Mouse (Mus musculus) right cerebral cortex, postnatal 10 days (tissue): ENCODE measurements around the gene Pphln1.
A peak's percentile ranks its signal among the peaks of the same experiment; 100 is the strongest.

Experiments used
- DNase-seq, 2 experiments: peaks; one replicate each; pipeline ENCODE4 v3.0.0; 2021; ENCODE audit warnings: low spot score in 2 of 2

Gene Pphln1

DNA sequence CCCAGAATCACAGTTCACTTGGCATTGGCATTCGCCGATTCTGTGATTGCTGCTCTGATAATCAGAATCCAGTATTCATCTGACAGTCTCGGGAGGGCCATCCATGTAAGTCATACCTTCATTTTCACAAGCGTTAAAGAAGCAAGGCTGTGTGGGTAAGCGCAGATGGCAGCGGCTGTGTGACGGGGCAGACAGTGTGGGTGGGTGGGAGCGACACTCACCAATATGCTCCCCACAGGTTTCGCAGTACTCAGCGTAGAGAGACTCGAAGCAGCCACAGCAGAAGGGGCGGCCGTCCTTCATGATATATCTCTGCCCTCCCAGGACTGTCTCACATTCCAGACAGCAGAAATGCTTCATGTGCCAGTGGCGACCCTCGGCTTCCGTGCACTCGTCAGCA lies 106.7 kb downstream of the Pphln1 start:
- DNase-seq: no peak

DNA sequence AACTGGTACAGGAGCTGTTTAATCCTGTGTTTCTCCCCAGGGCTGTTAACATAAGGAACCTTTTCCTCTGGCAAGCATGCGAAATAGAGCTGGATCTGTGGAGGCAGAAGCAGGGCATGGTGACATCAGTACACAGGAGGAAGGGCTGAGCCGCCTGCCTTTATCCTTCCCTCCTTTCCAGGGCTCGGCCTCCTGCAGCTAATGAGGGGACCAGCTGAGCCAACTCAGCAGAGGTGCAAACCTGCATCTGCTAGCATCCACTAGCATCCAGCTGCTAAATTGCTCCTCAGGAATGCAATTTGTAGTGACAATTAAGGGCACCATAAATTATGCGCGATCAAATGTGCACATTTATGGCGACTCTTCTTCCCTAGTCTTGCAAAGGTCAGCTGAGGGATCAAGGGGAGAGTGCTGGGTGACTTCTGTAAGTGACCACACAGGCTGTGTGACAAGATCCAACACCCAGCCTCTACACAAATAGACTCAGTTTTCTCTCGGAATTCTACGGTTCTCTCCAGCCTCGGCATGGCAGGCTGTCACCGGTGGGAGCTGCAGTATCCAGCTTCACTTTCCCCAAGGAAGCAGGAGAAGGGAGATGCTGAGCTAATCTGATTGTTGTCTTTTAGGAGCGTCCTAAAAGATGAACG lies 112.7 kb downstream of the Pphln1 start:
- no peak for DNase-seq

DNA sequence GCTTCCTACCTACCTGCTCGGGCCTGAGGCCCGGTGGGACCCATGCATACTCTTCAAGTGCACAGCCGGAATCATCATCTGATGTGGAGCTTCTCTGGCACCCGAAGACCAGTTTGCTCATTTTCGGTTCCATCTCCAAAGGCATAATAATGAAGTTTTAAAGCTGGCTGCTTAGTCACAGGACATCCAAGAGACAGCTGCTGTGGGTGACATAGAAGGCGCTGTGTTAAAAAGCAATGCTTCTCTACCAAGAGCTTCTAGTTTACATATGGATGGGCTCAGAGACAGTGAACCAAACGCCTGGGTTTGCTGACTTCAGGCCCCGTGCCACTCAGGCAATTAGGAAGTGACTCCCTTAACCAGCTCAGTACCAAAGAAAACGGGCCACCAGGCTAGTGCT lies 114.3 kb downstream of the Pphln1 start:
- no peak for DNase-seq

DNA sequence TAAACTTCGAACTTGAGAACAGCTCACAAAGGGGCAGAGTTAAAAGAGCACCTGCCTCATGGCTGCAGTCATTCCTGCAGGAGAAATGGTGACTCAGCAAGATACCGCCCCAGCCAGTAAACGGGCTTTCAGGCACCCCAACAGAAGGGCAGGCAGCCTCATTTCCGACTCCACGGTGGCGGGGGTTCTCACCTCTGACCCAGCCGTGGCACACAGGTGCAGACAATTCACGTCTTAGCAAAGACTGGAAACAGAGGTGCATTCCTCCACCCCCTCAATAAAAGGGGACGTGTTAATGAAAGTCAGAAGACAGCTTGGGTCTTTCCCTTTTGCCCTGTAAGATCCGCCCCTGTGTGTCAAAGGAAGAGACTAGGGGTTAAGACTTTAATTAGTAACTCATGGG lies 115.8 kb downstream of the Pphln1 start:
- no peak for DNase-seq

DNA sequence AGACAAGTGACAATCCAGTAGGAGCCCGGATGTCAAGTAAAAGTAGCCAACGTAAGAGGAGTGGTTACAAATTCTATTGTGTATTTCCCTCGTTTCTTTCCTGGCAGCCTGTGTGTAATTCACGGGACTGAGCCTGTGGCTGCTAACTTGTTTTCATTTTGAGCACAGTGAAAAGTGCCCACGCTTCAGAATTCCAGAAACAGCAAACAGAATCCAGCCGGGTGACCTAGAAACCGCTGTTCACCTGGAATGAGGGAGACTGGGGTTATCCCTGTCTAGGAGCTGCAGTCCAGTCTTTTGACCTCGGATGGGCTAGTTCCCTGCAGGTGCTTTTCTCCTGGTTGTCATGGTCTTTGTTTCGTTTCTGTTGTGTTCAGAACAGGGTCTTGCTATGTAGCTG lies 117.2 kb downstream of the Pphln1 start:
- no peak for DNase-seq

DNA sequence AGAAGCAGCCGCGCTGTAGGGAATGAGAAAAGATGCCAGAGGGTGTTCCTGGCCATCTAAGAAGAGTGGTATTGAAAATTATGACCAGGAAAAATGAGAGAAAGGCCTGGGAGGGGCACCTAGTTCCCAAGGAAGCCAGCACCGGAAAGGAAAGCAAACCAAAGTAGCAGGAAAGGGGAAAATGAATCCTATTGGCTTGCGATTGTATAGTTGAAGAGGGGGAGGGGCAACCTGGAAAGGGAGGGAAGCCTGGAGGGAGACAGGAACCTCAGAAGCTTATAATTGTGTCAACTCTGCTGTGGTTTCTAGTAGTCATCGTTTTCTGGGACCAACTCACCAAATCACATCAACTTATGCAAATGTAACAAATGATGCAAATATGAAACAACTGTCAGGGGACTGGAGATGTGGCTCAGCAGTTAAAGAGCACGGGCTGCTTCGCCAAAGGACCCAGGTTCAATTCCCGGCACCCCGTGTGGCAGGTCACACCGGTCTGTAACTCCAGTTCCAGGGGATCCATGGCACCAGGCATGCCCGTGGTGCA lies 118.9 kb downstream of the Pphln1 start:
- no peak for DNase-seq

DNA sequence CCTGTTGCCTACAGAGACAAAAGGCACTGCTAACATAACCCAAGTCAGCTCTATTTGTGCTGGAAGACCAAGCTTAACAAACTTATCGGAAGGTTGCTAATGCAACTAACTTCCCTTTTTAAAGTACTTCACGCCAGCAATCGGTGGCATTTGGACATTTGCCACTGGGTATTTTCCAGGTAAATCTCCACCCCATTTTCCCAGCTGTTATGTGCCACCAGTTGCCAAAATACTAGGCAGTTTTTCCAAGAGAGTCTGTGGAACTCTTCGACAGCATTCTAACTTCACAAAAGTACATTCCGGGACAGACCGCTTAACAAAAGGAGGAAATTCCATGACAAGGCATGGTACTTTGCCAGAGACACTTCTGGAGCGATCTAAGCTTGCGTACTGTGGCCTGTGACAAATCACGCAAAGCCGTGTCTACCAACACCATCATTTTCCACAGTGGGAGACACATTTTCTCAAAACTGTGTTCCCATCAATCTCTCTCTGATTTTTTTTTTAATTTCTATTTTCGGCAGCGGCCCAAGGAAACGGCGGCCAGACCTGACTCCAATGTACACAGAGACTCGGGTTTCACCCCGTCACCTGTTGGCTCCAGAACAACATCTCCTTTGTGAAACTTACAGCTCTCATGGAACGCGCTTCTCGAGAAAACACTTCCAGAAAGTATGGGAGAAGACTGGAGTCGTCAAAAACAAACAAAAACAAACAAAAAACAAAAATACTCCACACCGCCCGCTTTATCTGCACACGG lies 120.2 kb downstream of the Pphln1 start:
- DNase-seq: no peak

DNA sequence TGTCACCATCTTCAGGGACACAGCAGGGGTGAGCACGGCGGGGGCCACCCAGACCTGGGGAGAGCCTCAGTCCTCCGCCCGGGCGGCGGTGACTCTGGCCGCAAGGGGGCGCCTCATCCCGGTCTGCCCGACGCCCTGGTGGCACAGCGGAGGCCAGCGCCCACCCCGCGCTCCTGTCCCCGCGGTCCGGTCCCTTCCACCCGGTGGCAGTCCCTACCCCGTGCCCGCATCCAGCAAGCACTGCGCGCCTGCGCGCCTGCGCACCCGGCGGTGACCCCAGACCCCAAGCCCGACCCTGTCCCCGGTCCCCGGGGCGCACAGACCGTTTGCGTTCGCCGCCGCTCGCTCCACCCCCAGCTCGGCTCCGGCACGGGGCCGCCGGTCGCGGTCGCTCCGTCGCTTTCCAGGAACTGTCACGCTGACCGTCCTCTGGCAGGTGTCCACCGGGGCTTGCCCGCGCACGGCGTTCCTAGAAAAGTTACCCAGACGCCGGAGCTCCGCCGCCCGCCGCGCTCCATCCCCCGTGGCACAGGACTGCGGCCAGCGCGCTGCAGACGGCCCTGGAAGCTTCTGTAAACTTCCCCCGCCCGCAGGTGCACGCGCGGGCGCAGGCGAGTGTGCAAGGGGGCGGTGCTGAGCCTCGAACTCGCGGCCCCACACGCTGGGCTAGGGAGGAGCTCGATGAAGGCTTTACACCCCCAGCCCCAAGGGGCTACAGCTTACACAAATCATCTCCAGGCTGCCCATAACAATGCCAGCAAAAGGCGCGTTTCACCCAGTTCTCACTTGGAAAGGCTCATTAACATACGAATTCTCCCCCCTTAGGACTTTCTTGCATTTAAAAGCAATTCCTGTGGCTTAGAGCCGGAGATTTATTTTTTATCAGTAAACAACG lies 121.0 kb downstream of the Pphln1 start:
- peak; percentile 72 to 82 for DNase-seq

DNA sequence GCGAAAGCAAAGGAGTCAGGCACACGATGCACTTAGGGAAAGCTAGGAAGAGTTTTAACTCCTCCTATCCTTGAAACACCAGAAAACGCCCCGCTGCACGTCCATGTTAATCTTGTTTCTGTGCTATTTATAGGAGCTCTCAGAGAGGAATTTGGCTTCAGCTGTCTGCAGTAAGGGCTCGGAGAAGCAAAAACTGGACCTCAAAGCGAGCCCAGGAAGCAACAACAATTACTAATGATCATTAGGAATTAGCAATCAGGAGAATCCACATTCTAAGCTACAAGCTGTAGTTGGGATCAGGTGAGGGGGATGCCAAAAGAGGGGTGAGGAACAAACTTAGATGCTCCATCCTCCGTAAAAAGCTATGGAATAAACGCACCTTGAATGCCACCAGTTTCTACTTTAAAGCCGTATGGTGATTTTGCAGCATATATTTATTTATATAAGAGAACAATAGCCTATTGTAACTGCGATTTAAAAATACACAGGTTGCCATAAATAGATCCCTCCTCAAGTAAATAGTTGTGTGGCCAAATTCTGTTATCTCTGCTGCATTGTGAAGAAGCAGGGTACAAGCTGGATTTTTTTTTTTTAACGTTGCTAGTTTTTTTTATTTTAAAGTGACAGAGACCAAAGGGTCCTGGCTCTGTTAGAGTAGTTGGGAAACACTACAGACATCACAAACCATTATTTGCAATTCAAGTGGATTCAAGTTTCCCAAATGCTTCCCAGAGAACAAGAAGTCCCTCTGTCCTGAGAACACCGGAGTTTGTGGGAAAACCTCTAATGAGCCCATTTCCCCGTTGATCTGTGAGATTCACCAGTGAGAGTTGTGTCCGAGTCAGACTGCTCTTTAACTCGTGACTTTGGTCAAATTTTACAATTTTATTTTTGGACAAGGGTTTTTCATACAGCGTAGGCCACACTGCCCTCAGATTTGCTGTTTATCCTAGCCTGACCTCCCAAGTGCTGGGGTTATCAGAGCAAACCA lies 122.0 kb downstream of the Pphln1 start:
- DNase-seq: no peak

DNA sequence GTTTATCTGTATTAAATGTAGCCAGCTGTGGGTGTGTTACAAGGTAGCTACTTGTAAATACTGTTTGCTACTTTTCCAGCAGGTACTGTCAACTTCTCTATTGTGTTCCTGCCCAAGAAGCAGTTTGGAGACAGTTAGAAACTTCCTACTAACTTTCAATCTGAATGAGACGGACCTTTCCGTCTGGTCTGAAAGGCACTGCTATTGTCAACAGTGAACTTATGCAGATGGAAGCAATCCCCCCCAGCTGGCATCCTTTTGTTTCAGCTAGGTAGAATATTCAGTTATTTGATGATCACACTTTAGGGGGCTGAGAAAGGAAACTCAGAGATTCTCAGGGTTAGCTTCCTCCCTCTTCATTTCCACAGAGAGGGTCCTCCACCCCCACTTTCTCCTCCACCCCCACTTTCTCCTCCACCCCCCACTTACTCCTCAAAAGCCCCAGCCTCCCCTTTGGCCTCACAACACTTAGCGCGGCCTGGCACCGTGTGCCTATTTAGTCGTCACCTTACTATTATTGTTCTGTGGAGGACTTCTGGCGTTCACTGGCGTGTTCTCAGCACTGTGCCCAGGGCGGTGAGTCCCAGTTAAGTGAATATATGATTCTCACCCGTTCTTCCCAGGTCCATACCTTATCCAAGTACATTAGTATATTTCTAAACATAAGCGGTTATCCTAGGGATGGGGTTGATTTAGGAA lies 123.1 kb downstream of the Pphln1 start:
- DNase-seq: no peak

DNA sequence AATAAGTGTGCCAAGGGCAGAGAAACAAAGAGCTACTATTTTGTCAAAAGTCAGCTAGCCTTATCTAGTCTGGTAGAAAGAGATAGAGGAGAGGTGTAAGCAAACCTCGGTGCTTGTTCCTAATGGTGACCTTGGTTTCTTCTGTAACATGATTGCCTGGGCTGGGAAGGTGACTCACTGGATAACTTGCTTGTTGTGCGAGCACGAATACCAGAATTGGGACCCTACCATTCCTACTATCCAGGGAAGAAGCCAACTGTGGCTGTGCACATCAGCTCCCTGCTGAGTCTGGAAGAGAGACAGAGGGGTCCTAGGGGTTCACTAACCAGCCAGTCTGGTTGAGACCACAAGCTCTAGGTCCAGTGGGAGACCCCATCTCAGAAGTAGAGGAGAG lies 123.6 kb downstream of the Pphln1 start:
- no peak for DNase-seq

DNA sequence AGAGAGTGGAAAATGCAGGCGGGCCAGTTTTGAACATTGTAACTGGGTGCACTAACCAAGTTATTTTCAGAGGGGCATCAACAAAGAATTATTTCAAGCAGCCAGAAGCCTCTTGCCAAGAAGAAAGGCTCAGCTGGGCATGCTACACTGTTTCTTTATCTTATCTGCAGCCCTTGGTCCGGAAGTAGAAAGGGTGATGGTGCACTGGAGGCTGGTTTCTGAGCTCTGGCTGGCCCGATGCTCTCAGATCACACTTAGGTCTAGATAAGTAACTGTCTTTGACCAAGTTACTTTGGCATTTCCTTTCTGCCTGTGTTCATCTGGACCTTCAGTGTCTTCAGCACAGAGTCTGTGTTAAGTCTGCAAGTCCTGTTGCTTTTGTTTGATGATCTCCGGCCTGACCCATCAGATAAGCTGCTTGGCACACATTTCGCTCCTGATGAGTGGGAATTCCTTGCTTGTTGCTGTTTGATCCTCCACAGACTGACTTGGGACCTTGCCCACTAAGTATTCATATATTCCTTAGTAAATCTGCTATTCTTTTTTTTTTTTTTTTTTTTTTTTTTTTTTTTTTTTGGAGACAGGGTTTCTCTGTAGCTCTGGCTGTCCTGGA lies 127.3 kb downstream of the Pphln1 start:
- DNase-seq: no peak

DNA sequence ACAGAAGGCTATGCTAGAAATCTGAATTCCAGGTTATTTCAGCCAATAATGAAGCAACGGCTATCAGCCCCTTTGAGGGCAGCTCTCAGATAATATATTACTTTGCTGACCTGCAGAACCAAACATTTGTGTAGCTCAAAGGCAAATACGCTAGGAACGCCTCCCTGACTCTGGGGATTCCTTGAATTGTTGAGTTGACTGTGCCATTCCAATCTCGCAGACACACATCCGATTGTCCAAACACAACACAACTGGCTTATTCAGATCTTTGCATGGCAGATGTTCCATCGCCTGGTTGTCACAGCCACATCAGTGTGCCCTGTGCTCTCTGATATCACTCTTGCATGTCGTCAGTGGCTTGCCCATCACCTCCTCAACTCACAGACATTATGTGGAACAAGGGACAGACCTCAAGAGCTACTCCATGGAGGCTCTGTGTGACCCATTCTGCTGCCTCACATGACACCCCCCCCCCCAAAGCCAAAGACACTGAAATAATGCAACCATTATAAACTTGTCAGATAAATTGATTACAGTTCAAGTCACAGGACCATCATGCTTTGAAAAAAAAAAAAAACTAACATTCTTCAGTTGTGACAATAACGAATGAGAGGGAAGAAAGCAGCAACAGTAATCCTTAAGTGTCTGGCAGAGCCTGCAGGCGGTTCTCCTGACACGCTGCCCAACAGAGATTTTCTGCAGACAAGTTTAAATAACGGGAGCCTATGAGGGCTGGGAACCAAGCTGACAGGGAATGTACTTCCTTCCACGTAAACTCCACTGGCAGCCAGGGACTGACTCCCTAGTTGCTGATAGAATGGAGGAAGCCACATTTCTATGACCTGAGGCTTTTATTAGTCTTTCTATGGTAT lies 131.9 kb downstream of the Pphln1 start:
- DNase-seq: no peak

DNA sequence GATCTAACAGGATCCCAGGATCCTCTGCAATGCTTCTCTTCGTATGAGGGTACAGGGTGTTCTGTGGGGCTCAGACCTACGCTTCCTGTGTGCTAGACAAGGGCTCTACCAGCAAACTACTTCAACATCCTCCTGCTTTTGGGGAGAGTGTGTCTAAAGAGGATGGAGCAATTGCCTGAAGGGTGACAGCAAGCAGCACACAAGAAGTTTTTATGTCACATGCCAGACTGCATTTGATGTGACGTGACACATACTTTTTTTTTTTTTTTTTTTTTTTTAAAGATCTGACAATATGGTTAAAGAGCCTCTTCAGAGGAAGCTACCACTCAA lies 132.5 kb downstream of the Pphln1 start:
- DNase-seq: no peak

DNA sequence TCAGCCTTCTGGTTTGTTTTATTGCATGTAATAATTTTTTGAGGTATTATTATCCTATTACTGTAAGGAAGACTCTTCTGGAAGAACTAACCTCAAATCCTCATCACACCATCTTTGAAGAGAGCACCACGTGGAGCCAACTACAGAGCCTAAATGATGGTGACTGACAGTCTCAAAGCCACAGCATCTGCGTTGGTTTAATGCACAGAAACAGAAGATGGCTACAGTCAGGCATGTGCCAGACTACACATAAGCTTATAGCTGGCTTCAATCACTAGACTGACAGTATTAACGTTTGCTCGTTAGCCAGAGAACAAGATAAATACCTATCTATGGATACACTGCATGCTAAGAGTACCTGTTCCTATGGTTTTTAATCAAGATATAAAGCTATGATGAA lies 138.0 kb downstream of the Pphln1 start:
- no peak for DNase-seq

DNA sequence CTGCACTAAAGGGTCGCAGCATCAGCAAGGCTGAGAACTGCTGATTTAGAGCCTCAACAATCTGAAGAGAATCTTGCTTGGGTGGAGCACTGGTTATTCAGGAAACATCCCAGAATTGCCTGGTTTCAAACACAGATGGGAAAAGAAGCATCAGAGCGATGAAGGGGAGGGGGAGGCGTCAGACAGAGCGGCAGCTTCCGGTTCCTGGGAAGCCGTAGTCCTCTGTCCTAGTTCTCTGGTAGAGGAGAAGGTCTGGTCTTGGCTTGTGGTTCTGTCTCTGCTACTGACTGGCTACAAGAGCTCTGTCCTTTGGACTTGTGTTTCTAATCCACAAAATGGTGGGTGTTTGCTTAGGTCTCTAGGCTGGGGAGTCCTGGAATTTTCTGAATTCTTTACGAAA lies 139.6 kb downstream of the Pphln1 start:
- DNase-seq: no peak

DNA sequence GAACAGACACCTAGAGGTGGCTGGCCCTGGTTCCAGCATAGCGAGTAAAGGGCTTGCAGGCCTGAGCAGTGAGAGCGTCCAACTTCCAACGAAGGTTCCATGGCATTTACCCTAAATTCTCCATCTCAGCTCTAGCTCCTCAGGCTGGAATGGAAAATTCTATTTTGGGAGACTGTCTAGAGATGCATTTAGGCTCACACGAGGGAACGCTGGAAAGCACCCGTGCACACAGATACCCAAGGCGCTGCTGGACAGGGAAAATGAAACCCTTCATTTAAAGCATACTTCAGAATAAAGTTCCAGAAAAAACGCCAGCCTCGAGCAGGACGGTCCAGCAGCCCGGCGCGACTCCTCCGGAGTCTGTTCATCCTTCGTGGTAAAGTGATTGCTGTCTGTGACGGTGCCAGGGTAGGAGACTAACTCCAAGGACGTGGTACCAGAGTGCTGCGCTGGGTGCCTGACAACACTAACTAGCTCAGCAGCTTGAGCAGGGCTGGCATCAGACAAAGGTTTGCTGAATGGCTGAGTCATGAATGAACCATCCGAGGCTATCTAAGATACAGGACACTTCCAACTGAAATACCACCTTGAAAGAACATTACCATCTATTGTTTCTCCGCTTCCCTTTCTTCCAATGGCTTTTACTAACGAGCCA lies 140.5 kb downstream of the Pphln1 start:
- DNase-seq: no peak

DNA sequence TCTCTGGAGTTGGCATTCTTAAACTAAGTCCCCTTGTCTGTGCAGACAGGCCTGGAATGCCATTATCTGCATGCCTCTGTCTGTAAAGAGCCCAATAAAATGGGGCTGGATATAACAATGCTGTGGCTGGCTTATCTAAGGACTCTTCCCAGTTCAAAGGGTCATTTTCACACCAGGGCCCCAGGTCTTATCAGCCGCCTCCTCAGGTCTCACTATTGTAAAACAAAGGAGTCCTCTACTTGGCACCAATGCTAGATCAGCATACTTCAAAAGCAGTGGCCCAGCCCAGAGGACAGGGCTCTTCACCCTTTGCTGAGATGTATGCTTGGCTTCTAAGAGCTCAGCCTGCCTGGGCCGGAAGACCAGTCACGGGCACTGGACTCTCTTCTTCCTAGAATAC lies 141.3 kb downstream of the Pphln1 start:
- DNase-seq: no peak
